Mouse (Mus musculus): ENCODE data around the gene Fank1.
"Not testable (repeated sequence)": the region's sequence is repeated elsewhere in the genome, so short reads cannot be mapped to it uniquely, and the experiment has no call there.

Fank1 gene

DNA sequence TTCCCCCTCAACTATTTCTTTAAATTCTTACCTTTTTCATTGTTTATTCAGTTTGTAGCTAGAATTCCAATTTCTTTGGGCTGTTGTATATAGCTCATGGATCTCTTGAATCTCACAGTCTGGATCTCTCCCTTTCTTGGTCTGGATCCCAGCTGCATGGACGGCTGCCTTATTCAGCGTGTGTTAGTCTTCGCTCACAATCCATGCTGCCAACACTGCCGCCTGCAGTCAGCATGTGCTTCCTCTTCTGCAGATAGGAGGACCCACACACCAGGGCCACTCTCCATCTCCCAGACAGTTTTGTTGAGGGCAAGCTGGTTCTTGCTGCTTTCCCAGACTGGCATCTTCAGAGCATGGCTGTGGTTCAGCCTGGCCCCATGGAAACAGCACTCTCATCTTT lies 62.9 kb downstream of the Fank1 start:
- DNase-seq = no peak

DNA sequence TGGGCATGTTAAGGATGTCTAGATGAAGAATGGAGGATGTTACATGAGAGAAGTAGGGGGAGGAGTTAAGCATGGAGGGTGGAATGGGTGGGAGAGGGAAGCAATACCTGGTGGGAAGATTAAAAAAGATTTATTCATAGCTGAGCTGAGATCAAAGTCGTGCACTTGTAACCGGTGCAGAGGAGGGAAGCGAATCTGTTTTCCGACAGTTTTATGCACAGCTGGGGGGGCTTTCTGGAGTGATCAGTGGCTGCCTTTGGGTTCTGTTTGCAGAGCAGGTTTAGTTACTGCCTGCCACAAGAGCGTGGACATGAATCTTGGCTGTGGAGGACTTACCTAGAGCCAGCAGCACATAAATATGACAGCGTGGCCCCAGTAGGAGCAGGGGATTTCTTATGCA lies 65.4 kb downstream of the Fank1 start:
- DNase-seq = no peak

DNA sequence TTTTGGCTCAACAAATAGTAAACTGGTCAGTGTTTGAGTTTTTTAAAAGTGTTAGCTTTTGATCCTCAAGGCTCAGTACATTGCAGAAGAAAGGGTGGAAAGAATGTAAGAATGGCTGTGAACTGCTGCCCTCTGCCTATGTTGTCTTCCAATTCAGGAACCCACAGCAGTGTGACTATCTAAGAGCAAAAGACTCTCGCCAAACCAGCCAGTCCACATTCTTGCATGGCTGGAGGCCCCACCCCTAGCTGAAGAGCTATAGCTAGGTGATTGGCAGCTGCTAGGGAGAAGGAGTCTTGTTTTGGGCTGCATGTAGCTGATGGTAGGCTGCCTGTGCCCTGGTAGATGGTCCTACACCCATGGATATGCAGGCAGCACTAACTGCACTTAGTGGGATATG lies 70.5 kb downstream of the Fank1 start:
- DNase-seq = peak; percentile 23

DNA sequence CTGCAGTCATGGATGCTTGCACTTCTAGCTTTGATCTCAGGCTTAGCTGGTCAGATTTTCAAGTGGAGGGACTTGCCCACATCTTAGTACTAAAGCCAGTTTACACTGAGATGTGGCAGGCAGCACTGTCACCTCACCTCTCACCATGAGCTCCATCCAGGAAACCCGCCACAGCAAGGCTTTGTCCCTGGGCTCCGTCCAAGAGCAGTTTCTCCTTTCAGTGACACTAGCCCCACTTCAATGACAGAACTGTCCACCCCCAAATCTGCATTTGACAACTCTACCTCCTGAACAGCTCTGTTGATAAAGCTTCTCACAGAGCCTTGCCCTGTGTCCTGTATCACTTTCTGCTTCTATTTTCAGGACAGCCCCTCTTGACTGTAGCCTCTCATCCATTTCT lies 71.5 kb downstream of the Fank1 start:
- DNase-seq = no peak

DNA sequence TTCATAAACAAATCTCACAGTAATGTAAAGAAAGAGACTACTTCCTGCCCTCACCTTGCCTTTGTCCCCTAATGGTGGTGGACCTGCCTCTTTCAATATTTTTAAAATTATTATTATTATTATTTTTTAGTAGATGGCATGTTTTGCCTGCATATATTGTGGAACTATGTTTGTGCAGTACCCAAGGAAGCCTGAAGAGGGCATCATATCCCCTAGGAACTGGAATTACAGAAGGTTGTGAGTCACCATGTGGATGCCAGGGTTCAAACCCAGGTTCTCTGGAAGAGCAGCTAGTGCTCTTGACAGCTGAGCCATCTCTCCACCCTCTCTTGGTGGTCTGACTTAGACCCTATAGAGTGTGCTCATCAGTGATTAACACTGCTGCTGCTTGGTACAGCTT lies 74.1 kb downstream of the Fank1 start:
- DNase-seq = no peak

DNA sequence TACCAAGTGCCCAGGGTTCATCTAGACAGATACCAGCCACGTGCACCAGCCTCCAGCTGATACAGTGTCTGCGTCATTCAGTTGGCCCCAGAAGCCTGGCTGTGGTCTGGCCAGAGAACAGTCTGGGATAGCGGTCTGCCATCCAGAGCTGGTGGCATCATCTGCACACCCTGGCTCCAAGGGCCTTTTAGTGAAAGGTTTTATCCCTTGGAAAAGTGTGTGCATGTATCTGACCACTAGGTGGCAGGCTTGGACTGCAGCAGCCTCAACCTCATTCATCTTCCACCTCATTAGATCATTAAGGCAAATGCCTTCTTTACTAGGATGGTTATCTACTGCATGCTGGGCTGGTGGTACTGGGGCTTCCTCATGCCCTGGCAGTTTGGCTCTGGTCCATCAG lies 79.6 kb downstream of the Fank1 start:
- DNase-seq = peak; percentile 85

DNA sequence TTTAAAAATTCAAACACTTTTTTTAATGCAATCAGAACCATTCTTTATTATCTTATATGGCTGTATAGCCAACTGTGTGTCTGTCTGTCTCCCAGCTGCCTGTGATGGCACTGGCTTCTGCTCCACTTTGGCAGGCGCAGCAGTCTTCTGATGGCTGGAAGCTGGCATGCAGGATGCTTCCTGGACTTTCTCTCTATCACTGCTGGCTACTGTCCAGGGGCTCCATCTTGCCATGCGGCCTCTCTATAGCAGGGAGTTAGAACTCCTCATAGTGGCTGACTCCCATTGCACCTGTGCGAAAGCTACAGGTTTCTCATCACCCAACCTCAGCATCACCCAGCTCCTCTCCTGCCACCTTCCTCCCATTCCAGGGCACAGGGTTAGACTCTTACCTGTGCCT lies 81.8 kb downstream of the Fank1 start:
- no peak for DNase-seq

DNA sequence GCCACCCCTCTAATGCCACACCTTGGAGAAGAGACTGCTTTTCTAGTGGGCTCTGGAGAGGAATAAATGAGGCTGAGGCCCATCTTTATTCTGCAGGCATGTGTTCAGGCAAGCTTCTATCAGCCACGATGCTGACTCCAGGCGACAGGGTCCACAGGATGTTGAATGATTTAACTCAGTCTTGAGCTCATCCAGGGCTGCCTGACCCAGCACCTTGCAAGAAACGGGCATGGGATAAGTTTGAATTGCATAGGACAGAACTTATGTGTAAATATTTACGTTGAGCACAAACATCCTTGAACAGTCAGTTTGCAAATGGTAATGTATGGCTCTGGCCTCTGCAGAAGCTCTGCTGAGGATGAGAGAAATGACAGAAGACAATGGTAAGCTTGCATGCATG lies 82.9 kb downstream of the Fank1 start:
- no peak for DNase-seq

DNA sequence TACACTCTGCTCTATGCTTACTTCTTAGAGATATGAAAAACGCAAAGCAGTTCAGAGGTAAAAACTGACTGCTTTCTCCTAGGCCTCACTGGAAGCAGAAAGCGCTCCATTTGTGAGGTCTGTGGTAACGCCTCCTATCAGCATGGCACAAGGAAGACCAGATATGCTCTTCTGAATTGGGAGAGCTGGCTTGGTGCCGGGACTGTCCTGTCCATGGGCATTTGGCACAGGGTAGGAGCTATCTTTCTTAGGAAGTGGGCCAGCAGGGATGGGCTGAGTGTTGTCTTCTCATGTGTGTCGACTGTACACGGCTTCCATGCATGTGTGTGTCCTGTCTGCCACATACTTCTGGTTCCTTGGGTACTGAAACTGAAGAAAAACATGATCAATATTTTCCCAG lies 85.6 kb downstream of the Fank1 start:
- no peak for DNase-seq

DNA sequence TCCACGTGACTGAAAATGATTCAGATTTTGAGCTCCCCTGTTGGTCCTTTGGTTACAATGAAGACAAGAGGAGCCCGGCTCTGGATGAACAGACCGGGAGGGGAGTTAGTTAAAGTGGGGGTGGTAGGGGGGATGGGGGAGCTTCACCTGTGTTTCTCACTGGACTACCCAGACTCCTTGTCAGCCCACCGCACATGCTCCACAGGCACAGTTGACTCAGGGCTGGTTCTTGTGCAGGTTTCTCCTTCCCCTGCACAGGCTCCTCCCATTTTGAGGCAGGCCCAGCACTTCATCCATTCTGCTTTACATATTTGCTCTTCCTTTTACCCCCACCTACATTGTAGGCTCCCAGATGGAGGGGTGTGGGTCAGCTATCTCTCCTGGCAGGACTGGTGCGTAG lies 86.1 kb downstream of the Fank1 start:
- DNase-seq = no peak

DNA sequence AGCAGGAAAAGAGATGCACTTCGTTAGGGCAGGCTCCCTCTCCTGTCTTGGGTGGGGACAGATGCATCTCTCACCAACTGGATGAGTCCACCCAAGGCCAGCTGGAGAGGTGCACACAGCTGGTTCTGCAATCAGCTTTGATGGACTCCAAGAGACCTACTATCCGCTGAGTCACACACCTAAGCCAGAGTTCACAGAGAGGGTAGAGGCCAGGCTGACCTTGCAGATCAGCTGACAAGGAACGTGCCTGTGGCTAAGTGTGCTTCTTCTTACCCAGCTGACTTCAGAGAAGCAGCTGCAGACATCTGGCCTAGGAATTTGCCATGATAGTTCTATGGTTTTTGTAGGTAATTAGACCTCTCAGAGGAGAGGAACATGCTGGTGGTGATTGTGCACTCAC lies 86.5 kb downstream of the Fank1 start:
- DNase-seq = no peak

DNA sequence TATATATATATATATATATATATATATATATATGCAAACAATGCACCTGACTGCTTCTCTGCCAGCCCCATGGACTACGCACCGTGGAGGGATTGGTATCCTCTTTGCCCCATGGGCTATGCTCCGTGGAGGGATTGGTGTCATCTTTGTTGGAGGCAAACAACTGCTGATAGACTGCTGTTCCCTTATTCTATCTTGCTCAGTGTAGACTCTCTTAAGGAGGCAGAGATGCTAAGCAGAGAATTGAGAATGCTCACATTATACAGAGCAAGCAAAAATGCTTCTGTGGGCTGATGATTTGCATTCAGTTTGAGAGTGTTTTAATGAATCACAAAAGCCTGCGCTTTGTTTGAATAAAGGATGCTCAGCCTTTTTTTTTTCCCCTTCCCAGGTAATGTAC lies 87.0 kb downstream of the Fank1 start:
- DNase-seq = no peak

DNA sequence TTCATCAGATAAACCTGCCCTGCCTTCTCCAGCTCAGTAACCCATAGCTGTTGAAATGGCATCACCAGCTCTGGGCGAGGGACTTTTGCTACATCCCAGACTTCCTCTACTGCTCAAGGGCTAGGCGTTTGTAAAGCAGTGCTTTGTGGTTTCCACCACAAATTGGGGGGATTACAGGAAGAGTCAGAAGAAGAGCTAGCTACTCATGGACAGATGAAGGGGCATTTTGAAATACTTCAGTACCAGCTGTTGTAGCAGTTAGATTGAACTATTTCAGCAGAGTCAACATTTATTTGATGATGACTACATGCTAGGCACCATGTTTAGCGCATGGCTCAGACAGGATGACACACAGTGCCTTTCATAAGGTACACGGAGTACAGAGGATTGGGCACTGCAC lies 93.6 kb downstream of the Fank1 start:
- no peak for DNase-seq

DNA sequence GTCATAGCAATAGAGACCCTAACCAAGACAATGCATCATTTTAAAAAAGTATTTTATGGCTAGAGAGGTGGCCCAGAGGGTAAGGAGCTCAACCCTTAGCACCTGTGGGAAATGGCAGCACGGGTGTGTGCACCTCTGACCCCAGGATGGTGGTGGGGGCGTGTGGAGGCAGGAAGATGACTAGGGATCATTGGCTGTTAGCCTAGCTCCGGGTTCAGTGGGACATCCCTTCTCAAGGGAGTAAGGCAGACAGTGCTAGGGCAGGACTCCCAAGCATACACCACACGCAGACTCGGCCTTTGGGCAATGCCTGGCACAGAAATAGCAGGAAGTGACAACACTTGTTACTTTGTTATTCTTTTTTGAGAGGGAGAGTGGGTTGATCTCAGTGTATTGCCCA lies 96.0 kb downstream of the Fank1 start:
- no peak for DNase-seq

DNA sequence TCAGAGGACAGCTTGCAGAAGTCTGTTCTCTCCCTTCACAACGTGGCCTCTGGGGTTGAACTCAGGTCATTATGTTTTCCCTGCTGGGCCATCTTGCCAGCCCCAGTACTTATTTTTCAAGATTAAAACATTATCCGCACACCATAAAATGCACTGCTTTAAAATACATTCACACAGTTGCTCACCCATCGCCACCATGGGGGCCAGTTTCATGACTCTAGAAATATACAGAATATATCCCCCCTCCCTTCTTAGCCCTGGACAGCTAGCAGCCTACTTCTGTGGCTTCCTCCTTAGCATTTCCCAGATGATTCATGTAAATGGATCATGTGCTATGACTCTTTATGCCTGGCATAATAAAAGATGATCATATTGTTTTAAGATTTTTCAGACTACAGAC lies 99.5 kb downstream of the Fank1 start:
- no peak for DNase-seq

DNA sequence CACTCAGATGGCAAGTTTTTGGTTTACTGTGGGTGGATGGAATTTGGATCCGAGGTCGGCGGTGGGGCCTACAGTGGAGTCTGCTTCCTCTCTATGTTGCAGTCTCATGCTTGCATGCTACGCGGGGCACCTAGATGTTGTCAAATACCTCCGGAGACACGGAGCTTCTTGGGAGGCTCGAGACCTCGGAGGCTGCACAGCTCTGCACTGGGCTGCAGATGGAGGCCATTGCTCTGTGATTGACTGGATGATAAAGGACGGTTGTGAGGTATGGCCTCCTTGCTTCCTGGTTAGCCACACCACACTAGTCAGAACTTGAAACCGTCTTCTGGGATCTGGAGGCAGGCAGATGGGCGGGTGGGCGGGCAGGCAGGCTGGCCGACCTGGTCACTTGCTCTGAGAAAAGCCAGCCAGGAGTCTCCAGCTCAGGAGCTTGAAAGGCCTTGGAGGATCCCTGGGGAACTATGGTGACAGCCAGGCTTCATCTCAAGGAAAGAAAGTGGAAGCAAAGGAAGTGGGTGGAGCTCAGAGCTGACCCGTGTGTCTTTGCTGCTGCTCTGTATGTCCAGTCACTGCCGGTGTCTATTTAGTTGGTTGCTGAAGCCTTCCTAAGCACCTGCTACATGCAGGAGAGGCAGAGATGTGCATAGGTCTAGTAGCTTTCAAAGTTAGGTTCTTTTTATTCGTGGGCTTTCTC lies 100.1 kb downstream of the Fank1 start:
- no peak for DNase-seq

DNA sequence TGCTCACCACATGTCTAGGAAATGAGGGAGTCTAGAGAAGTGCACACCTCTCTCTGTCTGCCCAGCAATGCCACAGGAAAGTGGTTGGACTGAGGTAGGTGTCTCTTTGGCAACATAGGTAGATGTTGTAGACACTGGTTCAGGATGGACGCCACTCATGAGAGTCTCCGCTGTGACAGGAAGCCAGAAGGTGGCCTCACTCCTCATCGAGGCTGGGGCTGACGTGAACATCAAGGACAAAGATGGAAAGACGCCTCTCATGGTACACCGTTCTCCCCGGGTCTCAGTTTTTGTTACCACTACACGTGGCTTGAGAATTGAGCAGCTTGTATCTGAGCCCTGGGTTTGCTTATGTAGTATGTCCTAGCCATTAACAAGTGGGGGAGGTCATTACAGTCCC lies 103.1 kb downstream of the Fank1 start:
- DNase-seq = no peak

DNA sequence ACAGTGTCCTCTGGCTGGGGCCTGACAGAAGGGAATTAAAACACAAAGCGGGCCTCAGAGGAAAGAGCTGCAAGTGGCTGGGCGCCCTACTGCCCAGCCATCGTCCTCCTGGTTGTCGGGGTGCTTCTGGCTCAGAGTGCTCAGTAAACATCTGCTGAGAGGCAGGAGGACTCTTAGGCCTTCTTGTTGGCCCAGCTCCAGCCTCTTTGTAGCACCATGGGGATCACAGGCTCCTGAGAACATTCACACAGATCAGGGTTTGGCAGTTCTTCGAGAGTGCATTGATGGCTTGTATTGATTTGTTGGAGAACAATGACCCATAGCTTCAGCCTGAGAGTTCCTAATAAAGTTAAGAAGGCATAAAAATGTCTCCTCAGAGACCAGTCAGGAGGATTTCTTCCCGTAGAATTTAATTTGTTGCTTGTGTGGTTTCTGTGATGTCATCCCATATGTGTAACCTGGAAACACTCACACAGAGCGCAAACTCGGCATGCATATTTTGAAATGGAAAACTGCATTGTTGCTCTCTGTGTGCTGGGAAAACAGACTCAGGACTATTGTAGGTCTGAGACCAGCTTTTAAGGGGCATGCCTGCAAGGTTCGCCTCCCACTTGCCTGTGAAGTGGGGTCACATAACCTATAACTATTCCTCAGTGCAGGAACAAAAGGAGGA lies 108.2 kb downstream of the Fank1 start:
- not testable (repeated sequence) for DNase-seq

DNA sequence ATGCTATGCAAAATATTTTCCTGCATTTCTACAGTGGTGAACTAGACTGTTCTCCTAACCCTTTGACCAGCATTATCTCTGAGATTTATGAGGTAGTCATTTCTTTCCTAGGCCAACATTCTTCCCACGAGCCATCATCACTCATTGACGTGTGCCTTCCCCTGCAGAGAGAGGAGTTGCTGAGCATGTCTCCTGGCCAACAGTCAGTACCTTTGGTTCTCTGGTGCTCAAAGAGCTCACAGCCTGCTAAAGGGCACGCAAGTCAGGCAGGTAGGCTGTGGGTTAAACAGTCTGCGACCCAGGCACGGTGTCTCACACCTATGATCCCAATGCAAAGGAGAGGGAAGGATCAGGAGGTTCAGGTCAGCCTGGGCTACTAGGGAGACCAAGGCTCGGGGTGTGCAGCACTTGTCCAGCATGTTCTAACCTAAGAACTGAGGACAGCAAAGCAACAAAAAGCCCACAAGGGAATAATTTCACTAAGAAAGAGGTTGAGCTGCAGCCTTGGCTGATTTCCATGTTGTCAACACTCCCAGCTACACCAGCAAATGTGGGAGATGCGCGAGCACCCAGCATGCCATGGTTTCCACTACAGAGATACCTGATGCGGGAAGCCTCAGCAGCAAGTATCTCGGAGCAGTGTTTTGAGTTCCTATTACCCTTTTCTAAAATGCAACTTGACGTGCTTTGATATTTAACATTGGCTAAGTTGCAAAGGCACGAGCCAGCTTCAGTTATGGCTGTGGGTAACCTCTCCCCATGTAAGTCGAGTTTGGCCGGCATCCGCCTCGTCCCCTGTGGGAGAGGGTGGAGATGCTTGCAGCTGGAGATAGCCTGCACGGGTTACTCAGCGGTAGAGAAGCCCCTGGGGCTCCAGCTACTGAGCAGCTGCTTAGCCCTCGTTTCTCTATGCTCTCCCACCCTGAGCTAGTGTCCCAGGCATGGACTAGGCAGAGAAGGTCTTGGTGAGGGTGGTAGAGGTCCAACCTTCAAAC lies 112.6 kb downstream of the Fank1 start:
- DNase-seq = peak; percentile 20

DNA sequence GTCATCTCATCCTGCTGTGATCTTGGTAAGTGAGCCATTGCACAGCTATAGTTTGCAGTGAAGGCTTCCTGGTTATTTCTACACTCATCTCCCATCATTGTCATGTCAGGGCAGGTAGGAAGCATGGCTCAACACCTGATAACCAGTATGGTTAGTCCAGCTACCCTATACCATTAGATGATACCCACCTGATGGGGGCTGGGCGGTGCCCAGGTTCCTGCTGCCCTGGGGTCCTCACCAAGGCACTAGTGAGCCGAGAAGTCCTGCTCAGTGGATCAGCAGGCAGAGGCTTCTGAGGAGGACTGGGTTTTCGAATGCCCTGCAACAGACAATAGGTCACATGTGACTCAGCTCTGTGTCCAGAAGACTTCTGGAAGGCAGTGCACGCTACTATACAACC lies 113.3 kb downstream of the Fank1 start:
- DNase-seq = no peak

DNA sequence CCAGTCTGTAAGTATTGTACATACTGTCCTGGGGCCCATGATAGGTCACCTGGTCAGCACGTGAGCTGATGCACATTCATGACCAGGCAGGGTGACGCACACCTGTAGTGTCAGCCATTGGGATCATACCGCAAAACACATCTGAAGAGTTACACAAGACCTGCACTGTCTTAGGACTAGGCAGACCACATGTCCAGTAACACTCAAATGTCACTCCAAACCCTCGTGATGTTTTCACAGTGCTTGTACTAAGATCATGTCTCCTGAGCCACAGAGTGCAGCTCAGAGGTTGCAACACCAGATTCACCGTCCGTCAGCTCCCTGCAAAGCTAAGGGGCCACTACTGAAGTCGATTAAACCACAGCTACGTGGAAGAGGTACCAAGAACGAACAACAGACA lies 114.6 kb downstream of the Fank1 start:
- DNase-seq = no peak

DNA sequence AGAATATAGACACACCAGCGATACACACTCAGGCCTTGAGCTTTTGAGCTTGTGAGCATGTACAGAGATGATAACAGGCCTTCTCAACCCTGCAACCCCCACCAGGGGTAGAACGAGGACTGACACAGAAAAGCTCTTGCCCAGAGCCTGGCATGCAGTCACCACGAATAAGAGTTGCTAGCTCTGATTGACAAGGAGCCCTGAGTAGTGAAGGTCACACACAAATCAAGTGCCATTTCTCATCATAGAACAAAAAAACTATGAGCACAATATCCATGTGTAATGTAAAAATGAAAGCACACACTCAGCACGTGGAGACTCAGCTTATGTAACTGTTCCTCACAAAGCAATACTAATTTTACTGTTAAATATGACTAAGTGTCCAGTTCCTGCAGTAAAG lies 115.1 kb downstream of the Fank1 start:
- no peak for DNase-seq

DNA sequence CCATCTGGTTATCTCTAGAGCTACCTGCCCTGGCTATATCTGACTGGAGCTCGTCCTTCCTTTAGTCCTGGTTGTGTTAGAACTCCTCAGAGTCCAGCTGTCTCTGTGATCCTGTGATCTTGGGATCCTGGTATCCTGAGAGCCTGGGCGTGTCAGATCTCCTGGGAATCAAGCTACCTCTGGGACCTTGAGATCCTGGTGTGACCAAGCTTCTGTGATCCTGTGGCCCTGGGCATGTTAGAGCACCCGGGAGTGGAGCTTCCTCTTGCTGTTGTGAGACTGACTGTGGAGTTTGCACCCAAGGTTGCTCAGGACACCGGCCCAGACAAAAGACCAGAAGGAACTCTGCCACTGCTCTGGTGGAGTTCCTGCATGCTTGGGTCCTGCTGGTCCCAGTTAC lies 122.7 kb downstream of the Fank1 start:
- no peak for DNase-seq

DNA sequence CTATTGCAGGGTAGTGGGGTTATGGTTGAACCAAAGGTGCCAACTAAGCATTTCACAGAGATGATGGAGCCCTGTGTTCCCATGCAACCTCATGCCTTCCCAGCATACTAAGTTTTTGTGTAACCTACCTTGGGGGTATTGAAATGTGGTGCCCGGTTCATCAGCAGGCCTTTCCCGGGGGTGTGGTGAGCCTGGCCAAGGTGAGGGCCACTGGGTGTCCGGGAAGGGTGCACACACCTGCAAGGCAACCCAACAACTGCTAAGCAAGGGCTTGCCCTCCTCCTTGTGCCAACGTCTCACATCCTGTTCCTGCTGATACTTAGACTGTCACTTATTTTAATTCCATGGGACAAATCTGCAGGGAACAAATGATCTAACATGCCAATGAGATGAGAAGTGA lies 132.3 kb downstream of the Fank1 start:
- DNase-seq = no peak
